Mouse (Mus musculus): Measurements from ENCODE around the gene Bdp1. TPM values are rescaled to one million over a fixed set of nuclear protein-coding genes. Genes with fewer than 3 reads are reported as not detected.

The Bdp1 gene
- polyA plus RNA-seq, 1 experiment from 2014 or later, result 24.1 TPM

Other genes with a start within 250 kb of the Bdp1 start
- gene Cartpt, start 203.0 kb downstream of the Bdp1 start, polyA plus RNA-seq (2015; fragmentation: Nextera tagmentation; extraction: Ambion mirVana), result 27.1 and 32.9 TPM in 2 replicates
- gene Mccc2, start 88.4 kb downstream of the Bdp1 start, polyA plus RNA-seq (2015; fragmentation: Nextera tagmentation; extraction: Ambion mirVana), result 39.2 and 41.8 TPM in 2 replicates
- 338 and 344 TPM in 2 replicates for gene Serf1, start 3.9 kb upstream of the Bdp1 start, polyA plus RNA-seq (2015; fragmentation: Nextera tagmentation; extraction: Ambion mirVana)
- gene Smn1, start 20.8 kb upstream of the Bdp1 start, polyA plus RNA-seq (2015; fragmentation: Nextera tagmentation; extraction: Ambion mirVana), result 35.4 and 43.8 TPM in 2 replicates
- 0.11 and 0.19 TPM in 2 replicates for gene Naip2, start 98.0 kb upstream of the Bdp1 start, polyA plus RNA-seq (2015; fragmentation: Nextera tagmentation; extraction: Ambion mirVana)
- 0.09 and 0.21 TPM in 2 replicates for gene Naip5, start 142.3 kb upstream of the Bdp1 start, polyA plus RNA-seq (2015; fragmentation: Nextera tagmentation; extraction: Ambion mirVana)
- 0.09 and 0.11 TPM in 2 replicates for gene Naip6, start 213.6 kb upstream of the Bdp1 start, polyA plus RNA-seq (2015; fragmentation: Nextera tagmentation; extraction: Ambion mirVana)